Mouse (Mus musculus) brain, adult 2 months (tissue): ENCODE results near the gene Serpini1.

Experiments
- DNase-seq: peaks from one replicate; pipeline ENCODE4 v3.0.0; 2011; ENCODE audit warnings: low read depth, low spot score

Gene Serpini1

GRCm38 (mm10) chr3:75557292-75557691 is at the start of gene Serpini1:
Gene Serpini1 (plus strand): TSS chr3:75557547.
- DNase-seq = peak; percentile 99

GRCm38 (mm10) chr3:75517631-75518250 is 39.6 kb upstream of the Serpini1 start:
- DNase-seq = peak; percentile 45

GRCm38 (mm10) chr3:75521314-75521713 is 36.0 kb upstream of the Serpini1 start:
- no peak for DNase-seq

- DNase-seq = no peak
These were observed 34.8 kb upstream of the Serpini1 start for GRCm38 (mm10) chr3:75522527-75522926.

- no peak for DNase-seq
These were observed 26.3 kb upstream of the Serpini1 start for GRCm38 (mm10) chr3:75531074-75531473.

GRCm38 (mm10) chr3:75534045-75534834 is 23.1 kb upstream of the Serpini1 start:
- DNase-seq = no peak

GRCm38 (mm10) chr3:75541259-75541658 is 16.1 kb upstream of the Serpini1 start:
- no peak for DNase-seq

- DNase-seq = peak; percentile 13
These were observed 14.5 kb upstream of the Serpini1 start for GRCm38 (mm10) chr3:75542852-75543251.

GRCm38 (mm10) chr3:75544287-75544686 is 13.1 kb upstream of the Serpini1 start:
- DNase-seq = no peak

- peak; percentile 64 for DNase-seq
These were observed 6.1 kb upstream of the Serpini1 start for GRCm38 (mm10) chr3:75551248-75551647.

- DNase-seq = peak; percentile 17
These were observed 1.1 kb upstream of the Serpini1 start for GRCm38 (mm10) chr3:75556121-75556694.

GRCm38 (mm10) chr3:75556695-75557291 is 554 bp upstream of the Serpini1 start, which contains the start of gene Pdcd10:
Gene Pdcd10 (minus strand): TSS chr3:75556856.
- peak; percentile 100 for DNase-seq

- peak; percentile 31 for DNase-seq
These were observed 16.7 kb downstream of the Serpini1 start for GRCm38 (mm10) chr3:75574074-75574473.

GRCm38 (mm10) chr3:75575582-75575981 is 18.2 kb downstream of the Serpini1 start:
- DNase-seq = no peak

- no peak for DNase-seq
These were observed 22.0 kb downstream of the Serpini1 start for GRCm38 (mm10) chr3:75579352-75579751.

GRCm38 (mm10) chr3:75583293-75583692 is 25.9 kb downstream of the Serpini1 start:
- peak; percentile 87 for DNase-seq

- peak; percentile 74 for DNase-seq
These were observed 27.6 kb downstream of the Serpini1 start for GRCm38 (mm10) chr3:75584898-75585297.

- DNase-seq = peak; percentile 15
These were observed 53.7 kb downstream of the Serpini1 start for GRCm38 (mm10) chr3:75611019-75611418.

GRCm38 (mm10) chr3:75624627-75625026 is 67.3 kb downstream of the Serpini1 start:
- DNase-seq = peak; percentile 50

- peak; percentile 19 for DNase-seq
These were observed 73.8 kb downstream of the Serpini1 start for GRCm38 (mm10) chr3:75630988-75631615.

GRCm38 (mm10) chr3:75633221-75633620 is 75.9 kb downstream of the Serpini1 start:
- DNase-seq = no peak

GRCm38 (mm10) chr3:75633635-75634034 is 76.3 kb downstream of the Serpini1 start:
- no peak for DNase-seq
